Mouse (Mus musculus) embryo, embryonic 11.5 days (tissue): ENCODE data around the gene Olfr430.
"Not testable (repeated sequence)": the region's sequence is repeated elsewhere in the genome, so short reads cannot be mapped to it uniquely, and the experiment has no call there.

Experiments
- DNase-seq: peaks from one replicate; pipeline ENCODE4 v3.0.0-alpha.2; 2012; ENCODE audit warnings: low read depth, low spot score

The Olfr430 gene

GRCm38 (mm10) chr1:174066305-174066704, at the start of gene Olfr430:
Gene Olfr430 (plus strand): TSS chr1:174066605.
- DNase-seq: no peak

DNA sequence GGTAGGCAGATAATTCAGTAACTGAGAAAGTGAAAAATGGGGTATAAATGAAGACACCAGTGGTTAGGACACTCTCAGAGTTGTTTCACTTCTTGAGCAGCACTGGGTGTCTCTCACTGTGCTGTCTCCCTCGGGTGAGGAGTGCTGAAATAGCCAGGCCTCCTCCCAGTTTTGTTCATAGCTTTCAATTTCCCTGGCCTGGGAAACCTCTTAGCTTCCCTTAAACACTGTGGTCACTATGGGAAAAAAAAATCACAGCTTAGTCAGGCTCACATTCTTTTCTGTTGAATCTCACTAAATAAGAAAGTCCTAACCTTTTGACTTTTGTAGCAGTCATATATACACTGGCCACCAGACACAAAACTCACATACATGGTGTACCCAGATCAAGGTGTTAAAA, 34.7 kb upstream of the Olfr430 start, which contains the start of gene Ifi205:
Gene Ifi205 (minus strand): TSS at position 113 of the 400 bp plus-strand sequence.
- DNase-seq: no peak

DNA sequence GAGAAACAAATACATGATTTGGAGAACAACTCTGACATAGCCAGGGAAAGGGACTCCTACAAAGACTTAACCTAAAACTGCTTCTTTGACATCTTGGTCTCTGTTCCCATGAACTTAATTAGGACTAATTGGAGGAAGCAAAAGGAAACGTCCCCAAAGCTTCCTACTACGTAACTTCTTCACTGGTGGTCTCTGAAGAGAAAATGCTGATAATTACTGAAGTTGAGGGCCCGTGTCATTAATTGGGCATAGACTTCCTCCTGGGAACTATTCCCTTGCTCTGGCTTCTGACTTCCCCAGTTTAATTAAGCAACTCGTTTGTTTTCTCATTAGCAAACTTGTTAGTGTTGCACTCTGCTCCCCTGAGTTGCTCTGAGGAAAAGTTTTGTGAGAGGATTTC, 30.6 kb upstream of the Olfr430 start:
- DNase-seq: no peak

- no peak for DNase-seq
Observed at GRCm38 (mm10) chr1:174038480-174038879, 27.9 kb upstream of the Olfr430 start.

DNA sequence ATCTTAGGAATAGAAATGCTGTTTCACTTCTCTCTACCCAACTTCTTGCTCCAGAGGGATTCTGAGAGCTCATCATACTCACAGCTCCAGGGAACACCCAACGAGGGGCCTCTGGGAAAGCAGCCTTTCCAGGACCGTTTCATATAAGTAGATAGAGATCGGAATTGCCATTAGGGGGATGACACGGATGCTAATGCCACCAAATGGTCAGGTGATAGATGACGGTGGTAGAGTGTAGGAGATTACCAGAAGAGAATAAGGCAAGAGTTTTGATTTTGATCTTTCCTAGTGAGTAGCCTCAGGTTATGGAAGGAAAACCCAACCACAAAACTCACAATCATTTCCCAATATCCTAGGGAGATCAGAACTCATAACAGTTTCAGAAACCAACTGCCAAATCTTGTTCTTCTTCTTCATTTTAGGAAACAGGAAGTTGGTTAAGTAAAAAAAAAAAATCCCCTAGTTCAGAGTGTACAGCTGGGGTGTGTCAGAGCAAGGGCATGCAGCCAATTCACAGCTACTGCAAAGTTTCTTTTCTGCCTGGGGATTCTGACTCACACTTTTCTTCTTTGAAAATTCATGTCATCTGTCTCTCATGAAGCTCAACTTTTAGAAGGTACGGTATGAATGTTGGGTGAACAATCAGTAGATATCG, 25.8 kb upstream of the Olfr430 start, which contains the start of gene Olfr433:
Gene Olfr433 (plus strand): TSS at position 183 of the 655 bp plus-strand sequence.
- DNase-seq: no peak

- DNase-seq: not testable (repeated sequence)
Observed at GRCm38 (mm10) chr1:174042091-174042884, 24.1 kb upstream of the Olfr430 start.

DNA sequence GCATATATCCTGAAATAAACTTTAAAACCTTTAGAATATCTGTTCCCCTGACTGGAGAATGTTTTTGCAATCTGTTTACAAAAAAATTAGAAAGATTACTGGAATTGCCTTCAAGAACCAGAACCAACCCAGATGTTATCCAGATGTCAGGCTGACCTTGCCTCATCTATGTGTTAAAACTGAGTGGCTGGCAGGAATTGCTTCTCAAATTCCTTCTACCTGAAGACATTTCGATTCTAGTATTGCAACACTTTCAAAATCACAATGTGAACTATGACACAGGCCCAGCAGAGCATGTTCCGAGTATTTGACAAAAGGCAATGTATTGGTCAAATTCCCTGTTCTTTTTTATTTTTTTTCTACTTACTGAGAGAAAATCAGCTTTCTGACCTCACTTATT, 22.0 kb upstream of the Olfr430 start:
- no peak for DNase-seq

GRCm38 (mm10) chr1:174048227-174048626, 18.2 kb upstream of the Olfr430 start:
- not testable (repeated sequence) for DNase-seq

DNA sequence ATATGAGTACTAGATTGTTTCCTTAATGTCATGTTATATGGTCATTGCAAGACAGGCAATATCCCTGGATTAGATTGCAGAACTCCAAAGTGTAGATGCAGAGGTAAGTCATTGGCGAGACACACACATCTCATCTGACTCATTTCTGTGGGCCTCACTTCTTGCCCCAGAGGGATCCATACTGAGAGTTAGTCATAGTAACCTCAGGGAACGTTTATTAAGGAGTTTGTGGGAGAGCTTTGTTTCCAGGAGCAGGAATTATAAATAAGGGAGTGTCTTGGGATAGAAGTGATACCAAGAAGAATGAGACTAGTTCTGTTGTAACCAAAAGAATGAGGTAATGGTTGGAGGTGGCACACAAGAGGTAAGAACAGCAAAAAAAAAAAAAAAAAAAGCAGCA, 17.5 kb upstream of the Olfr430 start, which contains the start of gene Olfr432:
Gene Olfr432 (plus strand): TSS at position 313 of the 400 bp plus-strand sequence.
- no peak for DNase-seq

- not testable (repeated sequence) for DNase-seq
Observed at GRCm38 (mm10) chr1:174049357-174049756, 17.0 kb upstream of the Olfr430 start.

DNA sequence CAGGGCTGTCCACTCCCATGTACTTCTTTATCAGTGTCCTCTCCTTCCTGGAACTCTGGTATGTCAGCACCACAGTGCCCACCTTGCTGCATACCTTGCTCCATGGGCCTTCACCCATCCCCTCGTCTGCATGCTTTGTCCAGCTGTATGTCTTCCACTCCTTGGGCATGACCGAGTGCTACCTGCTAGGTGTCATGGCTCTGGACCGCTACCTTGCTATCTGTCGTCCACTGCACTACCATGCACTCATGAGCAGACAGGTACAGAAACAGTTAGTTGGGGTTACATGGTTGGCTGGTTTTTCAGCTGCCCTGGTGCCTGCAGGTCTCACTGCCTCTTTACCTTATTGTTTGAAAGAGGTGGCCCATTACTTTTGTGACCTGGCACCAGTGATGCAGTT, 15.9 kb upstream of the Olfr430 start:
- DNase-seq: no peak

DNA sequence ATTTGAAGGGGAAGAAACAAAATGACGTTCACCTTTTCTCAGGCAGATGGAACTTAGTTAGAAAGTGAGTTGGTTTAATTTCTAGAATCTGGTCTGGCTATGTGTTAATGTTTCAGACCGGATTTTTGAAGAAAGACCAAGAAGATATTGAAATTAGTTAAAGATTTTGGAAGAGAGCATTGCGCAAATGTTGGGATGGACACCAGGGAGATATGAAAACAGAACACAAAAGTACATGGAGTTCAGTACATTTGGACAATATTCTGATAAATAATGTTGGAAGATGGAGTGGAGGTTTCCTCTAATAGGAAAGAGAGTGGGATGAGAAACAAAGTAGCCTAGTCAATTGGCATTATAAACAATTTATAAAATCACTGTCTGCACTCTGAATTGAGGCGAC, 14.9 kb upstream of the Olfr430 start:
- DNase-seq: no peak

GRCm38 (mm10) chr1:174051931-174052536, 14.4 kb upstream of the Olfr430 start:
- DNase-seq: no peak

DNA sequence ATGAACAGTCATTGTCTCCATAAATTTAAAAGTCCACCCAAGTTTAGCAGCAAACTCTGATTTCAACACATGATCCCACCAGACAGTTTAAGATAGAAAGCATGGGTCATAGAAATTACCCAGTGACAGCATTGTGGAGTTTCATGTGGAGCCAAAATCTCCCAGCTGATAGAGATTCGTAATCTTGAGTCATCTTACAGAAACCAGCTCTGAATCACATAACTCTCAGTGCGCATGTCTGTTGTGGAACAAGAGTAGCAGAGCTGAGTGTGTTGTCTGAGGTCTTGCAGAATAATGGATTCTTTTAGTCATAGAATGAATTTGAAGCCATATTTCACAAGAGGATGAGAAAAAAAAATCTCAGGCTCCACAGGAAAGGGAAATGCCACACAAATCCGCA, 13.4 kb upstream of the Olfr430 start:
- DNase-seq: no peak

- no peak for DNase-seq
Observed at GRCm38 (mm10) chr1:174055248-174055647, 11.2 kb upstream of the Olfr430 start.

GRCm38 (mm10) chr1:174084031-174084430, 17.6 kb downstream of the Olfr430 start, which contains the start of gene Olfr429:
Gene Olfr429 (plus strand): TSS chr1:174084331.
- no peak for DNase-seq

- no peak for DNase-seq
Observed at GRCm38 (mm10) chr1:174096591-174096990, 30.2 kb downstream of the Olfr430 start, which contains the start of gene Olfr427. Gene Olfr427 (plus strand): TSS chr1:174096891.

GRCm38 (mm10) chr1:174103735-174104134, 37.3 kb downstream of the Olfr430 start:
- DNase-seq: no peak

DNA sequence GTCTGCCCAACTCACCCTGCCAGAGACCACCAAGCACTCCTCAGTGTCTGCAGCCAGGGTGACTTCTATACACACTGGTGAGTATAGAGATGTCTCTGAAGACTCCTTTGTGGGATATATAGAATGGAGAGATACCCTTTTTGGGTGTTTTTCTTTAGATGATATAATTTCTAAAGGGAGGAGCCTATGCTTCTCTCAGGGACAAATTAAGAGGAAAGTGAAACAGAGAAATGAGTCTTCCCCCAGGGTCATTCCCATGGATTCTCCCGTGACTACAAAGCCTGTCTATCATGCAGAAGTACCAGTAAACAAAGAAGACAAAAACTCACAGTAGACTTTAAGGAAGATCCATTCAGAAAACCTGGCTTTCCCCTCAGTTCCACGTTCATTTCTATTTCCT, 54.7 kb downstream of the Olfr430 start, which contains the start of gene Olfr231:
Gene Olfr231 (minus strand): TSS at position 101 of the 400 bp plus-strand sequence.
- DNase-seq: no peak
